Mouse (Mus musculus) liver, adult 2 months (tissue): ENCODE measurements at regions not wholly inside any gene's neighbourhood (a gene's known extent, or its start where the extent isn't known, plus 50 kb on each side); places are given as distances from the start of the nearest gene placed in this dataset.

Experiments used
- CTCF ChIP-seq: fragments of 200-500 bp; IDR thresholded peaks from 2 replicates; pipeline ENCODE4 v1.5.1; 2011; ENCODE audit warnings: low read depth, low read length, control low read depth
- POLR2A ChIP-seq: fragments of 200-500 bp; IDR thresholded peaks from 2 replicates; pipeline ENCODE4 v1.6.1; 2011; ENCODE audit warnings: low read length, control low read depth; ENCODE audit not compliant: insufficient read depth; ENCODE audit errors: extremely low read depth

DNA sequence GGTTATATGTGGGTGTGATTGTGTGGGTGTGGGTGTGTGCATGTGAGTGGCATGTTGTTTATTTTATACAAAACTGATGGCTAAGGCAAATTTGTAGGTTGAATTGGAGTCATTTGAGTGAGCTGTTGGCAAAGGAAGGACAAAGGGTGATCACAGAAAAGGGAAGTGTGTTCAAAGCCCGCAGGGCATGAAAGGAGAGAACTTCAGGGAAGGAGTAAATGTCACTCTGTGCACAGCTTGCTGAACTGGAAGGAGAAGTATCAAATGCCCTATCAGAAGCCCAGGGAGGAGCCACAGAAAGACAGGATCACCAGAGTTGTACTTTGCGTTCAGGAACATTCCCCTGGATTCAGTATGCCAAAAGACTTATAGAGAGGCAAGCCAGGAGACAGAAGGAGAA lies 122.3 kb upstream of the Tent5a start:
- no peak for TF ChIP-seq CTCF
- no peak for TF ChIP-seq POLR2A
